13 mouse cellular contexts compared by ENCODE assay signal in genomic region chr2:66762905-66763304, GRCm38 (mm10). TPM values are rescaled to one million over a fixed set of nuclear protein-coding genes. Genes with fewer than 3 reads are reported as not detected.
A peak's percentile ranks its signal among the peaks of the same experiment; 100 is the strongest.
DNase-seq lines count a peak whose midpoint lies in the region; ATAC-seq and TF ChIP-seq lines count a peak whose summit lies in the region.
"Had no signal": no experiment of that assay in that cellular context is flagged by ENCODE, and none has a peak within 500 bp of the region (broad histone marks: within the 10 kb centered on the region; RNA-seq: fewer than 3 reads in every experiment).

No protein-coding gene starts in this region.

- no peak for ATAC-seq in forebrain, postnatal 0 days
- no peak for ATAC-seq in forebrain, embryonic 13.5 days
- ATAC-seq in Patski = no peak
- no peak for ATAC-seq in frontal cortex, adult (ENCODE audit: low TSS enrichment)

- H3K4me2 ChIP-seq in forebrain, postnatal 0 days (ENCODE audit: low read depth) = no peak overlapping the region
- H3K4me2 ChIP-seq in forebrain, embryonic 13.5 days = no peak overlapping the region
- H3K4me2 ChIP-seq: liver, embryonic 13.5 days had no signal

- POLR2A ChIA-PET in Patski (lab: Charles Lee) = no interaction called here

- CTCF ChIA-PET in Patski (lab: Charles Lee) = no interaction called here

- no peak for DNase-seq in forebrain, postnatal 0 days
- peak; percentile 7 to 14 for DNase-seq in kidney, postnatal 4 days
- DNase-seq in kidney, adult 11 months = no peak
- DNase-seq in 3T3-L1 (ENCODE audit: low read depth, low spot score) (peak; percentile 47), Patski (ENCODE audit: low read depth, low spot score) (no peak)
- DNase-seq in layer of hippocampus, postnatal 10 days (ENCODE audit: low spot score in 2 of 2) = no peak
- DNase-seq: cerebellum, adult 2 months; liver, embryonic 13.5 days; thymus, postnatal 36 days had no signal

- H3K27me3 ChIP-seq in forebrain, postnatal 0 days (ENCODE audit: insufficient read depth, low read length) = no peaks in the 10 kb centered on the region
- no peaks in the 10 kb centered on the region for H3K27me3 ChIP-seq in forebrain, embryonic 13.5 days
- peaks cover 3% of the 10 kb centered on the region for H3K27me3 ChIP-seq in Patski
- H3K27me3 ChIP-seq: liver, embryonic 13.5 days had no signal

- in situ Hi-C loops in Patski (cut with MboI; ENCODE audit: low pct_unique_long_range_greater_than_20kb) = no loop called here

- no peaks in the 10 kb centered on the region for H3K4me1 ChIP-seq in forebrain, postnatal 0 days (ENCODE audit: insufficient read depth)
- no peaks in the 10 kb centered on the region for H3K4me1 ChIP-seq in forebrain, embryonic 13.5 days
- H3K4me1 ChIP-seq: heart, embryonic 10.5 days; liver, embryonic 13.5 days had no signal

- no peak overlapping the region for H3K27ac ChIP-seq in forebrain, postnatal 0 days (ENCODE audit: low read depth, low read length)
- no peak overlapping the region for H3K27ac ChIP-seq in forebrain, embryonic 13.5 days
- H3K27ac ChIP-seq: heart, embryonic 10.5 days; liver, embryonic 13.5 days had no signal

- H3K9ac ChIP-seq in forebrain, postnatal 0 days = no peak overlapping the region
- H3K9ac ChIP-seq in forebrain, embryonic 13.5 days = no peak overlapping the region
- H3K9ac ChIP-seq: liver, embryonic 13.5 days had no signal

- no peaks in the 10 kb centered on the region for H3K36me3 ChIP-seq in forebrain, postnatal 0 days (ENCODE audit: insufficient read depth)
- H3K36me3 ChIP-seq in forebrain, embryonic 13.5 days (ENCODE audit: poor library complexity, severe bottlenecking) = no peaks in the 10 kb centered on the region
- H3K36me3 ChIP-seq: heart, embryonic 10.5 days; liver, embryonic 13.5 days had no signal

- no peaks in the 10 kb centered on the region for H3K9me3 ChIP-seq in forebrain, postnatal 0 days (ENCODE audit: low read length)
- H3K9me3 ChIP-seq in forebrain, embryonic 13.5 days (replicated peaks) = no peaks in the 10 kb centered on the region
- H3K9me3 ChIP-seq: heart, embryonic 10.5 days; liver, embryonic 13.5 days had no signal

- H3K4me3 ChIP-seq in forebrain, postnatal 0 days (ENCODE audit: low read depth, low read length) = no peak overlapping the region
- H3K4me3 ChIP-seq in forebrain, embryonic 13.5 days = no peak overlapping the region
- H3K4me3 ChIP-seq: heart, embryonic 10.5 days; liver, embryonic 13.5 days had no signal

- TF ChIP-seq CTCF in forebrain, postnatal 0 days (IDR thresholded peaks at IDR 0.05; ENCODE audit: low read depth) = peak; percentile 15; the same call in 1 of the 2 replicates
- peak; percentile 51 for TF ChIP-seq CTCF in Patski (IDR thresholded peaks at IDR 0.05)

RNA-seq across cellular contexts. Expression of gene Scn7a, which starts 21.8 kb away (rescaled TPM):
- 0.15 and 0.24 TPM in 2 replicates for total RNA-seq in forebrain, postnatal 0 days (2014; rRNA removed)
- polyA plus RNA-seq in forebrain, postnatal 0 days (2015; fragmentation: Nextera tagmentation; extraction: Ambion mirVana) = 0.04 and 0.08 TPM in 2 replicates
- polyA plus RNA-seq in forebrain, embryonic 13.5 days (2015; fragmentation: Nextera tagmentation; extraction: Ambion mirVana) = 0.03 TPM in 2 replicates
- polyA plus RNA-seq in Patski (2021) = not detected
- under 1 TPM; 0.94 to 0.98 TPM for total RNA-seq in layer of hippocampus, postnatal 10 days (2021)
- total RNA-seq: hematopoietic stem cell, adult 5-6 weeks had no signal

Comparison
In these comparisons a context has a peak if more than half of its experiments do, and no peak if none do; other contexts are left out.
1. DNase-seq: peak in kidney, postnatal 4 days (2 of 2) and 3T3-L1 (single experiment); none in forebrain, postnatal 0 days (single experiment), kidney, adult 11 months (single experiment), Patski (single experiment) and layer of hippocampus, postnatal 10 days (0 of 2).